Mouse (Mus musculus) olfactory bulb, adult 2 months (tissue): ENCODE measurements around the gene Strbp.

Source experiments
- CTCF ChIP-seq: fragments of 200-500 bp; IDR thresholded peaks from 2 replicates; pipeline ENCODE4 v1.5.1; 2012; ENCODE audit warnings: low read depth, mild to moderate bottlenecking, low read length, moderate library complexity; ENCODE audit not compliant: insufficient read depth
- POLR2A ChIP-seq: fragments of 200-500 bp; IDR thresholded peaks from 2 replicates; pipeline ENCODE4 v1.6.1; 2012; ENCODE audit warnings: mild to moderate bottlenecking, low read depth, low read length, moderate library complexity; ENCODE audit not compliant: insufficient read depth

GRCm38 (mm10) chr2:37442611-37443591 is 260.8 kb downstream of the Strbp start, which contains the start of the genes Zbtb26, Zbtb6 and Rabgap1:
- TF ChIP-seq CTCF (no peak), POLR2A (peak; percentile 48; the same call in 1 of the 2 replicates)
